Mouse (Mus musculus) testis, postnatal 14 days (tissue): ENCODE results near the gene Clpsl2.

Experiments used
- DNase-seq: peaks from one replicate; pipeline ENCODE4 v3.0.0; 2021; ENCODE audit warnings: low spot score

The Clpsl2 gene

DNA sequence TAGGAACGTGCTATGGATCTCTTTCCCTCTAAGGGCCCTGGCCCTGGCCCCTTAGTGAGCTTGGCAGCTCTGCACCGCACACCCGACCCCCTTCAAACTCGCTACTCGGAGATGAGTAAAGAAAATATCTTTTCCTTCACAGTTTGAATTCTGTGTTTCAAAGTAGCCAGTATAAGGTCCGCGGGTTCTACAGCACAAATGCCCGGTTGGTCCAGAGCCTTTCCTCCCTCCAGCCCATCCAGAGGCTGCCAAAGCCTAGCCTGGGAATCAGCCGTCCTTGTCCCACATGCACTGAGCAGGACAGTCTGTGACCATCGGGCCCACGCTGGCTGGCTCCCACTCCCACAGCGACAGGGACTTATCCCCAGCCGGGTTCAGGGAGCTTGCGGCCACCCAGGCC, at the start of gene Clpsl2:
TSS of gene Clpsl2 (plus strand) at position 301 of the 400 bp plus-strand sequence.
- DNase-seq = no peak

DNA sequence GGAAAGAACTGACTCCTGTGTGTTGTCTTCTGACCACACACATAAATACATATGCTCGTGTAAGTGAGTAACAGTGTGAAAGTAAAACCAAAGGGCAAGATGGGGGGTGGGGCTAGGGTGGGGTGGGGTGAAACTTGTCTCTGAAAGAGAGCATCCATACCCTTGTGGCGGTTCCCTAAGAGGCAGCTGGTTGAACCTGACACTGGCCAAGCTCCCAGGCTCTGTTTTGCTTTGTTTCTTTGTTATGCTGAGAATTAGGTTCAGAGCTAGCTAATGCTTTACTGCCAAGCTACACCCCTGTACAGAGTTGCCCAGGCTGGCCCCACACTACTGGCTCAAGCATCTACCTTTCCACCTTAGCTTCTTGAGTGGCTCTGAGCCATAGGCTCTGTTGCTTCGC, 48.7 kb upstream of the Clpsl2 start:
- DNase-seq = no peak

DNA sequence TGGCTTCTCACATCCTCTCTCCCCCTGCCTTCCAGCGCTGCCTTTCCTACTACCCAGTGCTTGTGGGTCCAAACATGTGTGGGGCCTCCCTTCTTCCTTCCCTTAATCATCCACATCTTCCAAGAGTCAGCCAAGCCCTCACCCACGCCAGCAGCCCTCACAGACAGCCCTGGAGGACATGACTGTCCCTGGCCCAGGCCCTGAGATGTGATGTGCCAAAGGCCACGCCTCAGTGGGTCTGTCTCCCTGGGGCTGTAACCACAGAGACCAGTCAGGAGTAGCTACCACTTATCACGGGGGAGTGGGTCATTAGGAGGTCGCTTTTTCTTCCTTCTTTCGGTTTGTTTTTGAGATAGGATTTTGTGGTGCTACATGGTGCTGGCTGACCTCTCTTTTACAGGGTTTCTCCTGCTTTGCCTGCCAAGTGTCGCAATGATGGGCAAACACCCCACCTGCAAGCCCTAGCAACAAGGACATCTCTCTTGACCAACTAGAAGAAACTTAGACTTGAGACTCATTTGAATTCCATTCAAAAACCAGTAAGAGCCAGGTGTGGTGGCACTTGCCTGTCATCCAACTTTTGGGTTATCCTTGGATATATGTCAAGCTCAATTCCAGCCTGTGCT, 46.9 kb upstream of the Clpsl2 start:
- DNase-seq = peak; percentile 52

DNA sequence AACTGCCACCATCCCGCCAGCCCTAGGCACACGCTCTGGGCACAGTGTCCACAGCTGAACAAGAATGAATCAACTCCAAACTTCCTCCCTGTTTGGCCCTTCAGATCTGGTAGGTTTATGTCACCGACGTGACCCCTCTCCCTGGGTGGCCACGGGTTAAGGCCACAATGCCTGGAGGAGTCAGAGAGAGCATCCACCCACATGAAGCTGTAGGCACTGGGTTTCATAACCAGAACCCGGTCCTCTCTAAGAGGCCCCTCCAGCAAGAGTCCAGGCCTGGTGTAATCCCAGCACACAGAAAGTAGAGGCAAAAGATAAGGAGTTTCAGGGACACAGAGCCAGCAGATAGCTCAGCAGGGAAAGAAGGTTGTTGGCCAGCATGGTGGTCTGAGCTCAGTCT, 45.0 kb upstream of the Clpsl2 start:
- DNase-seq = no peak

DNA sequence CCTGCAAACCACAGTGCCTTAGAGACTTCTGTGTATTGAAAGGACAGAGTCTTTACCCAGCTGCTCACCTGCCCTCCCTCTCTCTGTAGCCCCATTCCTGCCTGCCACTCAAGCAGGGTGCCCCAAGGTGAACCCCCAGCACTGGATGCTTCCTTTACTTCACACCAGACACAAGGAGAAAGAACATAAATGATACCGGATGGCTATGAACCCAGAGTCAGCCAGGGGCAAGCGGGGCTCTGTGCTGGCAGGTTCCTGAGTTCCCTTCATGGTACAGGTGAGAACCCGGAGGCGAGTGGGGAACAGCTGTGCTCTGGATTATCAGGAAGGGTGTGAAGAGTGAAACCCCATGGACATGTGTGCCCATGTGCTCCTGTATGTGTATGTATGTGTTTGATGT, 43.6 kb upstream of the Clpsl2 start:
- DNase-seq = no peak

DNA sequence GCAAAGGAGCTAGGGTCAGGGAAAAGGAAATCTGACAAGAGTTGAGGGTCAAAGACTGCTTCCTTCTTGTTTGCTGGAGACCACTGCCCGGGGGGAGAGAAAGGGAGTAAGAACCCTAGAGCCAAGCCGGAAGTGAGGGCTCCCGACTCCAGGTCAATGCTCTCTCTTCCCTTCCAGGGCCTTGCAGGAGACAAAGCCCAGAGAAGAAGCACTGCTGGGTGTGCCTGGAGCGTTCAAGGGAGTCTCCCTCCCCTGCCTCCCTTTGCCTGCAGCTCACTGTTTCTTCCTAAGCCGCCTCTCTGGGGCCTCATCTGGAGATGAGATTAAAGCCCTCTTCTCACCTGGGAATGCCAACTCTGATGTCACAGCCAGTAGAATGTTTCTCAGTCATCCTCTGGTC, 42.3 kb upstream of the Clpsl2 start:
- DNase-seq = peak; percentile 64

DNA sequence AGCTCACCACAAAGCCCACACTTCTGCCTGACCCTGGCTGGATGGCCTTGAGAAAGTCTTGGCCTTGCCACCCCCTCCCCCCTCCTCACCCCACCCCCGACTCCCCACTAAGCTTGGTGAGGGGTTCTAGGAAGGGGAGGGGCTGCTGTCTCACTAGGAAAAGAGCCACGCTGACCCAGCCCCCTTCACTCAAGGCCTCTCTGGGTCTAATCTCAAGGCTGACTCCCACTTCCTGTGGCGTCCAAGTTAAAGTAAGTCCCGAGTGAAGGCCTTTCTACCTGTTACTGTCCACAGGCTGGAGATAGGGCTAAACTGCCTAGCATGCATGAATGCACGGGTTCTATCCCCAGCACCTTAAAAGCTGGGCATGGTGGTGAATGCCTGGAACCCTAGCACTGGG, 41.7 kb upstream of the Clpsl2 start:
- peak; percentile 56 for DNase-seq

DNA sequence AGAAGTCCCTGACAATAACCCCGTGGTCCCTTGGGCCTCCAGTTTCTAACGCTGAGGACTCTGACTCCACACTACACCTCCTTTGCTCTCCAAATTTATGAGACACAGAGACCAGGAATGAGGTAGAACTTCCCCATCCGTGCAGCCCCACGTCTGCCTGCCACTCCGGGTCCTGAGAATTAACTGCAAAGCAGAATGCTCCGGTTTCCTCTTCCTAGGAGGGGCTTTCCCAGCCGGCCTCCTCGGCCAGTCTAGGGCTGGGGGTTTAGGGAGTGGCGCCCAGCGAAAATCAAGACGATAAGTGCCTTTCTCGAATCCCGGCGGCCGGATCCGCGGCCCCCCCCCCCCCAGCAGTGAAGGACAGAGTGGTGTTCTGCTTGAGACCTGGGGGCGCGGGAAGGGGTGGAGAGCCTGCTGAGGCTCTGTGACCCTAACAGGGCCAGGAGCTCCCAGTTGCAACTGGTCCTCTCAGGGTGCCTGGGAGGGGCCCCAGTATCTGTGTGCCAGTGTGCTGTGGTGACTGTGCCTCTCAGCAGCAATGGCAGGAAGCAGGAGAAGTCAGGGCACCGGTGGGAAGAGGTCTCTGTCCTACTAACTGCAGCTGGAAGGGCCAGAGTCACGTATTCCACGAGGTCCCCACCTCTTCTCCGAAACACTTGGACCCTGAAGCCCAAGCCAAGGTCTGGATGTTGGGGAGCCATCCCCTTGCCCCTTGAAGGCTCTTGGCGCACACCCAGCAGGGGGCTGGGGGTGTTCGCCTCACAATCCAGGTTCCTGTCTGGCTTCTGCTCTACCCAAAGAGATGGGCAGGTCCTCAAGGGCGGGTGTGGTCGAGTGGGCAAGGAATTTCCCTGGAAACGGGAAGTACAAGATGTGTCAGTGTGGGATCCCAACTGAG, 38.5 kb upstream of the Clpsl2 start:
- no peak for DNase-seq

DNA sequence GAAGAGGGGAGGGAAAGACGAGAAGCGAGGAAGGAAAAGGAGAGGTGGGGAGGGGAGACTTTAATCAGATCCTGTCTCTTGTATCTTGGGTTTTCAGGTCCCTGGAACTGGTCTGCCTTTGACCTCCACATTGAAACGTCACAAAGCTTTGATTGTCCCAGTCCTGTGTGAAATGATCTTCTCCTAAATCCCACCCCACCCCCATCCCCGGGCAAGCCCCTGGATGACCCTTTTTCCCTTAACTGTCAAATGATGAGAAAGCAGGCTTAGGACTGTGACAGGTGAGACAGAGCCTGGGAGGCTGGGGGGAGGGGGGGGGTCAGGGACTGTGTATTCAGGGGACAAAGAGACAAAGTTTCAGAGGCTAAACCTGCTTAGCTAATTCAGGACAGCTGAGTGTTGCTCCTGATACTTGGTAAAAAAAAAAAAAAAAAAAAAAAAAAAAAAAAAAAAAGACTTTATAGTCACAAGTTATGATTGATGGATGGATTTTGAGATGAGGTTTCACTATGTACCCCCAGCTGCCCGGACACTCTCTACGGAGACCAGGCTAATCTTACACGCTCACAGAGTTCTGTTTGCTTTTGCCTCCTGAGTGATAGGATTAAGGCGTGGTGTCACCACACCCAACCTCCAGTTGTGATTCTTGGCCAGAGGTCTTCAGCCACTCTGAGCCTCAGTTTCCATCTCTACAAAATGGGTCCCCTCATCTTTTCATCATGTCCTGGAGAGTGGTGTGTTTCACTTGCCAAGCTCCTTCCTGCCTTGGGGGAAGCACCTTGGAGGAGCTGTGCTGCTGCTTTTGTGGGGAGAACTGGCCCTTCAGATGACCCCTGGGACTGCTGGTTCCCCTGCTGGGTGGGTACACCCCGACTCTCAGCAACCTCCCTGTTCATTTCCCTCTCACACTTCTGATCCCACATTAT, 37.3 kb upstream of the Clpsl2 start:
- no peak for DNase-seq

DNA sequence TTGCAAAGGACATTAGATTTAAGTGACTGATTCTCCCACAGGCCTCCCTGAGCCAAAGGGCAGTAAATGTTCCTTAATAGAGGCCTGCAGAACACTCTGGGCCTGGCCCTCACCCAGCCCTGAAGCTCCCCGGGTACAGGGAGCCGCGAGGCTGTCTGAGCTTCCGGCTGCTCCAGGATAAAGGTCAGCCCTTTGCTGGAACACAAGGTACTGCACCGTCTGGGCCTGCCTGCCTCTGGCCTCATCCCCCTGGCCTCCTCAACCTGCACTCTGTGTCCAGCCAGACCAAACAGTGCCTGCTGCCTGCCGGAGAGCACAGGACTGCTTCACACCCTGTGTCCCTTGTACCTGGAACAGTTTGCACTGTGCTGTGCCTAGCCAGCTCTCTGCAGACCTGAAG, 36.5 kb upstream of the Clpsl2 start:
- peak; percentile 88 for DNase-seq

DNA sequence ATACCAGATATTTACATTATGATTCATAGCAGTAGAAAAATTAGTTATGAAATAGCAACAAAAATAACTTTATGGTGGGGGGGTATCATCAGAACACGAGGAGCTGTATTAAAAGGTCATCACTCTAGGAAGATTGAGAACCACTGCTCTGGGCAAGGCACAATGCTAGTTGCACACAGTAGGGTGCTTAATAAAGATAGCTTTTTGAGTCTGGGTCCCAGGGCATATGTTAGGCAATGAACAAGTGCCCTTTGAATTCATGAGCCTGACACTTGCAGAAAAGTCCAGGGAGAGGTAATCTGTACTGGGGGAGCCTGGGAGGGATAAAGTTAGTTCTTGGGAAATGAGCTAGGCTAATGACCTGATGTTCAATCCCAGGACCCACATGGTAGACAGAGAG, 35.9 kb upstream of the Clpsl2 start:
- no peak for DNase-seq

DNA sequence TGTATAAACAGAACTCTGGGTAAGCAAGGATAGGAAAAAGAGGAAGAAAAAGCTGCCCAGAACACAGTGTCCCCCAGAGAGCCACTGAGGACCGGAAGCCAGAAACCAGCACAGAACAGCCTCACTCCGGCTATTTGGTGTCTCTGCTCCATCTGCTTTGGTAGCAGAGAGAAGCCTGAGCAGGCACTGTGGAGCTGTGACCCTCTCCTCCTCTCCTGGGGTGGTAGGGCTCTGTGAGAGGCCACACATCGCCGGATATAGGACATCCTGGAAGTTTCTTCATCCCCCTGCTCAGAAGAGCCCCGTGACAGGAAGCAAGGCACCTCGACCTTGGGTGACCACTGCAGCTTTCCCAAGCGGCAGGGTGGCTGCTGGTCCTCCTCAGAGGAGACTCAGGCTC, 35.4 kb upstream of the Clpsl2 start:
- DNase-seq = no peak

DNA sequence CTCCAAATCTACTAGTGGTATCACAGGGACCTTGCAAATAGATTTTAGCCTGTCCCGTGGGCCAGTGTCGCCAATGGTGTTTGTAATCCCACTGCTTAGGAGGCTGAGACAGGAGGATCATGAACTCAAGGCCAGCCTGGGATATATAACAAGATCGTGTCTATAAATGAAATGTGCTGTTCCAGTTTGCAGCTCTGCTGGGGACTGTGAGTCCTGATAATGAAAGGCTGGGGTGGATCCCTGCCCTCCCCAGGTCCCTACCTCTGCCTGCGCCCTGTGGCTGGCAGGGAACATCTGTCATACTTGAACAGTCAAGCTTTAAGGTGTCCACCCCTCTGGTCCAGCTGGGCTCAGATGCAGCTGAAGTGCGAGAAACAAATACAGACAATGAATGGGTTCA, 34.7 kb upstream of the Clpsl2 start:
- no peak for DNase-seq

DNA sequence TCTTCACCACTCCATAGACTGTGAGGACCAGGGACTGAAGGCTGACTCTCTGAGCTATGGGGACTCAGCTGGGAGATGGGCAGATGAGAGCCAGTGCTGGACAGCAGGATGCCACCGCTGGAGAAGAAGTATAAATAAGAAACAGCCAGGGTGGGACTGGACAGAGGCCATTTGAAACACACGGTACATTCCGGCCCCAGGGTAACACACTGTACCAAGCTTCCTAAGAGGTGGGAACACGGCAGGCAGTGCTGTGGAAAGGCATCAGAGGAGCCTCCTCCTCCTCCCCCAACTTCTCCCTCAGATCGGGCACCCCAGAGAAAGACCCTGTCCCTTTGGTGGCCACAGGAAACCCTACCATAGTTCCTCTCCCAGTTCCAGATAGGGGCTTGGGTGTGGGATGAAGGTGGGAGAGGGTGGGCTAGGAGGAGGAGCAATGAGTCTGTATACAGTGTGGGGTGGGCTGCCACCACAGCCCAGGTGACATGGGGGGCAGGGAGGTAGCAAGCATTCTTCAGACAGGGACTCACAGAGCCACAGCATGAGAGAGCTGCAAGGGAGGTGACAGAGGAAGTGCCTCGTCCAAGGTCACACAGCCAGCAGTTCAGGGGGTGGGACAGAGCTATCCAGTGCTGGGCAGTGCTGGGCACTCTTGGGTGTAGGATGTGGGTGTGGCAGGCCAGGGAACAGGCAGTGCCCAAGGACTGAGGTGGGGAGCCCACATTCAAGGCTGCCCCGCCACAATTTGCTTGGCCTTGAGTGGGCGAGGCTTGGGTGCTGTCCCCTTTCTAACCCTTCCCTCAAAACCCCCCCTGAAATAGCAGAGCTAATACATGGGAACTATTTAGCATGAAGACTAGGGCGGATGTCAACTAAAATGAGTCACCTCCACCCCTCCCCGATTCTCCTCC, 33.5 kb upstream of the Clpsl2 start:
- DNase-seq = peak; percentile 83

DNA sequence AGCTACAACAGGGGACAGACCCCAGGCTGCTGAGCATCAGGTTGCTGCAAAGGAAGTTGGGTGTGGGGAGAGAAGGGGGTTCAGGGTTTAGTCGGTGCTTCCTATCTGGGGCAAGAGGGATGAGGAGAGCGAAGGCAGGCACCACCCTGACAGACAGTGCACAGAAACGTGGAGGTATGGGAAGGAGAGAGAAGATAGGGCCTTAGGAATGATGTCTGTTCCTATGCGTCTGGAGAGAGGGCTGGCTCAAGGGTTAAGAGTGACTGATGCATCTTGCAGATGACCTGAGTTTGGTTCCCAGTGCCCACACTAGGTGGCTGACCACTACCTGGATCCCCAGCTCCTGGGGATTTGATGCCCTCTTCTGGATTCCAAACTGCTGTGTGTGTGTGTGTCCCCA, 32.3 kb upstream of the Clpsl2 start:
- DNase-seq = no peak

DNA sequence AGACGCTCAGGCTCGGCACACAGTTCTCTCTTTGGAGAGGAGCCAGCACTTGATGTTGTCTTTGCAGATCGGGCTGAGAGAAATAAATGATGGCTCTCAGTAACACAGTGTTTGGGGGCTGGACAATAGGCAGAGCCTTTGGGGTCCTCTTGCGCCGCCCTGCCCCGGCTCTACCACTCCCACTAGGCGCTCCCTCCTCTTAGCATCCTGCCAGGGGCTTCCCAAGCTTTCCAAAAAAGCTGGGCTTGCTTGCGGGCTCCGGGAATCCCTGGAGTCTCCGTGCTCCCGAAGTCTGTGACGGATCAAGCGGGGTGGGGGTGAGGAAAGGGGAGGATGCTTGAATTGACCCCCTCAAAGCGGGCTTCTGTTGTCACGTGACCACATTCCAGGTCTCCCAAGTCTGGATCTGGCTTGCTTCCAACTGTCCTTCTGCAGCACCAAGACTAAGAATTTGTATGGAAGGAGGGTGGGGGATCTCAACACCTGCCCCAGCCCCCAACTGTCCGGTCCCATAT, 31.7 kb upstream of the Clpsl2 start, which contains the start of gene Fkbp5:
TSS of gene Fkbp5 (minus strand) at position 87 of the 515 bp plus-strand sequence.
- peak; percentile 78 for DNase-seq

DNA sequence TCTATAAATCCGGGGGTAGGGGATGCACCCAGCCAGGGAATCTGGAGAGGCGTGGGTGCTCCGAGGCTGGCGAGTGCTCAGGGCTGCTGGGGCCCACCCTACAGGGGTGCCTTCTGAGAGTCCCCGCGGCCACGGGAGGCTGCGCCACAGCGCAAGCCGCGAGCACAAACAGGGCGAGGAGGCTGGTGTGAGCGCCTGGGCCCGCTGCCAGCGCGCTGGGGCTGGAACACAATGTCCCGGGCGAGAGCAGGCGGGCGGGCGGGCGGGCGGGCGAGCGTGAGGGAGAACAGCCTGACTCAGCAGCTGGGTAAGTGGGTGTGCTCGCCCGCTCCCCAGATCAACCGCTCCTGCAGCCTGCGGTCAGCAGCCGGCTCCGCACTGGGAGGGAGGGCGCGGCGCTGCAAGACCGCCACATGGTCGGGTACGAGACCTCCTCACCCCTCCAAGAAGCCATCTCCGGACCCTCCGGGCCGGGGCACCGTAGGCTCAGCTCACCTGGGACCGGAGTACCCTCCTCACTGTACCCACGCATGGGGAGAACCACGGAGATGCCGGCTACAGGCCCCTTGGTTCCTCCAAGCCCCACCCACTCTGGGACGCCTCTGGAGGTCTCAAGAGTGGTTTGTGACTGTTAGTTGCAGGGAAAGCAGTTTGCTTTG, 31.1 kb upstream of the Clpsl2 start:
- peak; percentile 88 for DNase-seq

DNA sequence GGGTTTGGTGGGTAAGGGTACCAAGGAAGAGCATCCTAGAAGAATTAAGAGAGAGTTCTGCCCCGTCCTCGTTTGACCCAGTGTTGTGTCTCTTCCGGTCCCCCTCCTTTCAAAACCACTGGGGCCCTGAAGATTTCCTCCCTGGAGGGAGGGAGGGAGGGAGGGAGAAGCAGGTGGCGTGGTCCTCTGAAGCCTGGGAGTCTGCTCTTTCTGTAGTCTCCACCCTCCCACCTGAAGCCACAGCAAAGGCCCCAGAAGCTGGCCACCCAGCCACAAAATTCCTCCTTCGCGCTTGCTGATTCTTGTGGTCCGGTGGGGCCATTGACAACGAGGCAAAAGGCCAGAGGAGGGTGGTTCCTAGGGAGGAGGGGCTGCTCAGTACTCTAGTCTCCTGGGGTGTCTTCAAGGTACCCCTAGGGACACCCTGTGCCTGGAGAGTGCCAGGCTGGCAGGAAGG, 30.6 kb upstream of the Clpsl2 start:
- DNase-seq = no peak

DNA sequence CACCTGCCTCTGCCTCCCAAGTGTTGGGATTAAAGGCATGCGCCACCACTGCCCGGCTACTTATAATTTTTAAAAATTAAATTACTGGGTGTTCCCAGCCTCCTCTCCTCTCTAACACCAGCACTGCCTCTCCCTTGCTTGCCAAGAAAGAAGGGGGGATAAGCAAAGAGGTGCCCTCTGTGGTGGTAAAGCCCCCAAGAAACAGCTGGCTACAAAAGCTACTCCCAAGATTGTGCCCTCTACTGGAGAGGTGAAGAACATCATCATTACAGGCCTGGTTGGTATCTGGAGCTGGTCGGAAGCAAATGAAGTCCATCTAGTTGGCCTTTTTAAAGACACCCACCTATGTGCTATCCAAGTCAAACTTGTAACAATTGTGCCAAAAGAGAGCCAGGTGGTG, 29.4 kb upstream of the Clpsl2 start:
- no peak for DNase-seq

DNA sequence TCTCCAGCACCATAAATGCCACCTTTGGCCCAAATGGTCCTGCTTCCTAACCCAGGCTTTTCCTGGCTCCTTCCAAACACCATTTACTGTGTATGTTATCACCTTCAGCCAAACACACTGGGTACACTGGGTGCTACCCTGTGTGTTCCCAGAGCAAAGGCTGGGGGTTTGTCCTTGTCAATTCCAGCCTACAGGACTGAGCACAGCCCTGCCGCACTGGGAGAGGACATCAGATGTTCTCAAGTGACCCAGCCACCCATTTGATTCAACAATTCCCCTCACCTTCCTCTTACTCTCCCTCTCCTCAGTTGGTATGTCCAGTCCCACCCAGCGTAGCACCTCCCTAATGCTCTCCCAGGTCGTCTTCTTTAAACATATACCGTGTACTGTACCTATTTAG, 28.6 kb upstream of the Clpsl2 start:
- no peak for DNase-seq
